11 mouse cellular contexts compared by ENCODE assay signal in genomic region chr19:42069241-42069525, GRCm38 (mm10). TPM values are rescaled to one million over a fixed set of nuclear protein-coding genes. Genes with fewer than 3 reads are reported as not detected.
DNase-seq lines count a peak whose midpoint lies in the region; ATAC-seq and TF ChIP-seq lines count a peak whose summit lies in the region.
"Had no signal": no experiment of that assay in that cellular context is flagged by ENCODE, and none has a peak within 500 bp of the region (broad histone marks: within the 10 kb centered on the region; RNA-seq: fewer than 3 reads in every experiment).

No protein-coding gene starts in this region.

- H3K4me2 ChIP-seq in midbrain, postnatal 0 days (ENCODE audit: low read depth, low read length, poor library complexity, severe bottlenecking): no peak overlapping the region
- peak overlapping the region; percentile 3; the same call in 1 of the 2 replicates for H3K4me2 ChIP-seq in heart, embryonic 14.5 days (ENCODE audit: low read length)
- H3K4me2 ChIP-seq: liver, embryonic 15.5 days had no signal

- peak overlapping the region; percentile 66 for H3K4me3 ChIP-seq in gastrocnemius, adult 2 months
- no peak overlapping the region for H3K4me3 ChIP-seq in midbrain, postnatal 0 days (ENCODE audit: low read depth, low read length)
- H3K4me3 ChIP-seq in midbrain, embryonic 10.5 days: no peak overlapping the region
- no peak overlapping the region for H3K4me3 ChIP-seq in heart, embryonic 14.5 days (ENCODE audit: control insufficient read depth in 1 of 2, insufficient read depth in 1 of 2, low read depth in 1 of 2, low read length in 2 of 2)
- H3K4me3 ChIP-seq: liver, embryonic 15.5 days had no signal

- intact Hi-C loops in gastrocnemius, adult 2 months (cut with DNase I): loop anchor here (1.0 kb wide), 1 partner anchor 34 kb away; the partner anchor contains the start of gene Ankrd2
- intact Hi-C loops in gastrocnemius, postnatal 36 days (cut with DNase I): loop anchor here (2.0 kb wide), 1 partner anchor 34 kb away; the partner anchor contains the start of gene Ankrd2

- no peak overlapping the region for H3K9ac ChIP-seq in midbrain, postnatal 0 days (replicated peaks; ENCODE audit: low read length, poor library complexity, severe bottlenecking)
- no peak overlapping the region for H3K9ac ChIP-seq in heart, embryonic 14.5 days (ENCODE audit: low read length)
- H3K9ac ChIP-seq: liver, embryonic 15.5 days had no signal

- H3K9me3 ChIP-seq in midbrain, postnatal 0 days (ENCODE audit: low read length): no peaks in the 10 kb centered on the region
- H3K9me3 ChIP-seq in midbrain, embryonic 10.5 days (replicated peaks): no peaks in the 10 kb centered on the region
- H3K9me3 ChIP-seq in heart, embryonic 14.5 days (ENCODE audit: control insufficient read depth, low read length): 0 out of 2 replicates have a peak, but pooled peaks cover 3% of the 10 kb centered on the region
- H3K9me3 ChIP-seq: liver, embryonic 15.5 days had no signal

- ATAC-seq in midbrain, postnatal 0 days (ENCODE audit: low FRiP score): no peak
- no peak for ATAC-seq in heart, embryonic 14.5 days (ENCODE audit: insufficient number of reproducible peaks, insufficient read depth, low FRiP score, low read depth)
- ATAC-seq: Patski had no signal

- peaks cover 4% of the 10 kb centered on the region; the same call in 1 of the 2 replicates for H3K36me3 ChIP-seq in midbrain, postnatal 0 days (ENCODE audit: insufficient read depth, low read length)
- H3K36me3 ChIP-seq in midbrain, embryonic 10.5 days: 0 out of 2 replicates have a peak, but pooled peaks cover 11% of the 10 kb centered on the region
- no peaks in the 10 kb centered on the region for H3K36me3 ChIP-seq in heart, embryonic 14.5 days (ENCODE audit: control insufficient read depth, insufficient read depth, low read length)

- H3K27me3 ChIP-seq in midbrain, postnatal 0 days (ENCODE audit: insufficient read depth, low read length): no peaks in the 10 kb centered on the region
- H3K27me3 ChIP-seq in midbrain, embryonic 10.5 days (ENCODE audit: low read depth, poor library complexity, severe bottlenecking): no peaks in the 10 kb centered on the region
- H3K27me3 ChIP-seq in heart, embryonic 14.5 days (ENCODE audit: control insufficient read depth, insufficient read depth, low read length): no peaks in the 10 kb centered on the region
- H3K27me3 ChIP-seq: liver, embryonic 15.5 days; Patski had no signal

- peak; percentile 40 for DNase-seq in gastrocnemius, adult 2 months
- DNase-seq in gastrocnemius, postnatal 36 days: no peak
- DNase-seq in midbrain, postnatal 0 days (ENCODE audit: low spot score): peak; percentile 72
- DNase-seq in midbrain, embryonic 10.5 days (ENCODE audit: low spot score): no peak
- peak; percentile 30 for DNase-seq in retina, postnatal 1 day
- DNase-seq in layer of hippocampus, postnatal 36 days: no peak
- no peak for DNase-seq in ovary, adult 18-20 months (ENCODE audit: low spot score)

- H3K27ac ChIP-seq in gastrocnemius, adult 2 months: peak overlapping the region; percentile 88
- no peak overlapping the region for H3K27ac ChIP-seq in midbrain, postnatal 0 days (ENCODE audit: low read depth, low read length)
- no peak overlapping the region for H3K27ac ChIP-seq in midbrain, embryonic 10.5 days (replicated peaks)
- no peak overlapping the region for H3K27ac ChIP-seq in heart, embryonic 14.5 days (replicated peaks in 1 of 2; ENCODE audit: control insufficient read depth in 1 of 2, insufficient read depth in 1 of 2, low read depth in 2 of 2, low read length in 2 of 2)
- H3K27ac ChIP-seq: liver, embryonic 15.5 days had no signal

- peak; percentile 81 for TF ChIP-seq CTCF in gastrocnemius, adult 2 months (IDR thresholded peaks at IDR 0.05)
- peak; percentile 81 for TF ChIP-seq CTCF in midbrain, postnatal 0 days (IDR thresholded peaks at IDR 0.05)

- WGBS in midbrain, postnatal 0 days: 36% methylated on average over 6 of the region's 6 CpGs
- WGBS in midbrain, embryonic 10.5 days: 69% methylated on average over 6 of the region's 6 CpGs
- WGBS in heart, embryonic 14.5 days: 45% methylated on average over 6 of the region's 6 CpGs

- 0 out of 2 replicates have a peak, but pooled peaks cover 2% of the 10 kb centered on the region for H3K4me1 ChIP-seq in midbrain, postnatal 0 days (ENCODE audit: insufficient read depth, low read length)
- H3K4me1 ChIP-seq in midbrain, embryonic 10.5 days: peaks cover 8% of the 10 kb centered on the region; the same call in 1 of the 2 replicates
- peaks cover 3 to 5% of the 10 kb centered on the region in 2 experiments; a peak in 2 of 4 replicates for H3K4me1 ChIP-seq in heart, embryonic 14.5 days (ENCODE audit: control insufficient read depth in 2 of 2, insufficient read depth in 2 of 2, low read length in 2 of 2)
- H3K4me1 ChIP-seq: liver, embryonic 15.5 days had no signal

RNA-seq across cellular contexts. Expression of gene Morn4, which starts 17.0 kb away (rescaled TPM):
- 1 to 10 TPM; 2.2 to 4.4 TPM for total RNA-seq in gastrocnemius, adult 2 months (2021)
- total RNA-seq in gastrocnemius, postnatal 36 days (2021): 1 to 10 TPM; 2.1 to 2.6 TPM
- 47.2 and 47.5 TPM in 2 replicates for total RNA-seq in midbrain, postnatal 0 days (2014; rRNA removed)
- polyA plus RNA-seq in midbrain, postnatal 0 days (2015; fragmentation: Nextera tagmentation; extraction: Ambion mirVana): 122 and 123 TPM in 2 replicates
- polyA plus RNA-seq in midbrain, embryonic 10.5 days (2016; fragmentation: Nextera tagmentation; extraction: Ambion mirVana): 51.9 and 70.7 TPM in 2 replicates
- 14.0 and 15.6 TPM in 2 replicates for polyA plus RNA-seq in heart, embryonic 14.5 days (2014; fragmentation: Nextera tagmentation; extraction: Ambion mirVana)
- total RNA-seq in layer of hippocampus, postnatal 36 days (2021): 10 to 100 TPM; 63.5 to 69.2 TPM

RNA-seq across cellular contexts. Expression of gene 4933411K16Rik, which starts 17.1 kb away (rescaled TPM):
- total RNA-seq in gastrocnemius, adult 2 months (2021): under 1 TPM; 0.28 to 0.33 TPM
- under 1 TPM; 0.30 to 0.38 TPM for total RNA-seq in gastrocnemius, postnatal 36 days (2021)
- total RNA-seq in midbrain, postnatal 0 days (2014; rRNA removed): 0.24 TPM in 1 of 2 replicates, not detected in the other
- polyA plus RNA-seq in midbrain, postnatal 0 days (2015; fragmentation: Nextera tagmentation; extraction: Ambion mirVana): not detected in 2 replicates
- polyA plus RNA-seq in midbrain, embryonic 10.5 days (2016; fragmentation: Nextera tagmentation; extraction: Ambion mirVana): 0.09 TPM in 1 of 2 replicates, not detected in the other
- not detected in 2 replicates for polyA plus RNA-seq in heart, embryonic 14.5 days (2014; fragmentation: Nextera tagmentation; extraction: Ambion mirVana)
- total RNA-seq in layer of hippocampus, postnatal 36 days (2021): 1 to 10 TPM; 2.0 to 2.8 TPM
- total RNA-seq: hematopoietic stem cell, adult 5-6 weeks had no signal

RNA-seq across cellular contexts. Expression of gene Pi4k2a, which starts 21.1 kb away (rescaled TPM):
- total RNA-seq in gastrocnemius, adult 2 months (2021): 10 to 100 TPM; 11.9 to 12.8 TPM
- total RNA-seq in gastrocnemius, postnatal 36 days (2021): 10 to 100 TPM; 11.0 to 14.1 TPM
- total RNA-seq in midbrain, postnatal 0 days (2014; rRNA removed): 19.3 and 21.9 TPM in 2 replicates
- polyA plus RNA-seq in midbrain, postnatal 0 days (2015; fragmentation: Nextera tagmentation; extraction: Ambion mirVana): 30.6 and 33.0 TPM in 2 replicates
- 23.3 and 26.7 TPM in 2 replicates for polyA plus RNA-seq in midbrain, embryonic 10.5 days (2016; fragmentation: Nextera tagmentation; extraction: Ambion mirVana)
- 19.2 and 20.2 TPM in 2 replicates for polyA plus RNA-seq in heart, embryonic 14.5 days (2014; fragmentation: Nextera tagmentation; extraction: Ambion mirVana)
- 10 to 100 TPM; 60.3 to 69.8 TPM for total RNA-seq in layer of hippocampus, postnatal 36 days (2021)

RNA-seq across cellular contexts. Expression of gene Hoga1, which starts 23.8 kb away (rescaled TPM):
- total RNA-seq in gastrocnemius, adult 2 months (2021): 1 to 10 TPM; 2.9 to 3.1 TPM
- total RNA-seq in gastrocnemius, postnatal 36 days (2021): 1 to 10 TPM; 2.9 to 3.7 TPM
- total RNA-seq in midbrain, postnatal 0 days (2014; rRNA removed): 3.1 TPM in 2 replicates
- 3.4 and 4.0 TPM in 2 replicates for polyA plus RNA-seq in midbrain, postnatal 0 days (2015; fragmentation: Nextera tagmentation; extraction: Ambion mirVana)
- polyA plus RNA-seq in midbrain, embryonic 10.5 days (2016; fragmentation: Nextera tagmentation; extraction: Ambion mirVana): 1.1 and 1.8 TPM in 2 replicates
- 0.74 and 0.76 TPM in 2 replicates for polyA plus RNA-seq in heart, embryonic 14.5 days (2014; fragmentation: Nextera tagmentation; extraction: Ambion mirVana)
- 1 to 10 TPM; 5.8 to 8.7 TPM for total RNA-seq in layer of hippocampus, postnatal 36 days (2021)

RNA-seq across cellular contexts. Expression of gene Ankrd2, which starts 33.4 kb away (rescaled TPM):
- 100 to 1,000 TPM; 154 to 235 TPM for total RNA-seq in gastrocnemius, adult 2 months (2021)
- total RNA-seq in gastrocnemius, postnatal 36 days (2021): 100 to 1,000 TPM; 121 to 331 TPM
- total RNA-seq in midbrain, postnatal 0 days (2014; rRNA removed): 0.71 and 1.7 TPM in 2 replicates
- polyA plus RNA-seq in midbrain, postnatal 0 days (2015; fragmentation: Nextera tagmentation; extraction: Ambion mirVana): 0.81 and 2.4 TPM in 2 replicates
- 0.17 and 0.29 TPM in 2 replicates for polyA plus RNA-seq in midbrain, embryonic 10.5 days (2016; fragmentation: Nextera tagmentation; extraction: Ambion mirVana)
- polyA plus RNA-seq in heart, embryonic 14.5 days (2014; fragmentation: Nextera tagmentation; extraction: Ambion mirVana): not detected in 2 replicates
- not detected for total RNA-seq in layer of hippocampus, postnatal 36 days (2021)
- total RNA-seq: hematopoietic stem cell, adult 5-6 weeks had no signal

Comparison
In these comparisons a context has a peak if more than half of its experiments do, and no peak if none do; other contexts are left out.
1. DNase-seq: peak in gastrocnemius, adult 2 months (single experiment), midbrain, postnatal 0 days (single experiment) and retina, postnatal 1 day (single experiment); none in gastrocnemius, postnatal 36 days (0 of 2), midbrain, embryonic 10.5 days (single experiment), layer of hippocampus, postnatal 36 days (0 of 2) and ovary, adult 18-20 months (single experiment).